Mouse (Mus musculus): ENCODE results near the gene Cntn5.

Gene Cntn5

DNA sequence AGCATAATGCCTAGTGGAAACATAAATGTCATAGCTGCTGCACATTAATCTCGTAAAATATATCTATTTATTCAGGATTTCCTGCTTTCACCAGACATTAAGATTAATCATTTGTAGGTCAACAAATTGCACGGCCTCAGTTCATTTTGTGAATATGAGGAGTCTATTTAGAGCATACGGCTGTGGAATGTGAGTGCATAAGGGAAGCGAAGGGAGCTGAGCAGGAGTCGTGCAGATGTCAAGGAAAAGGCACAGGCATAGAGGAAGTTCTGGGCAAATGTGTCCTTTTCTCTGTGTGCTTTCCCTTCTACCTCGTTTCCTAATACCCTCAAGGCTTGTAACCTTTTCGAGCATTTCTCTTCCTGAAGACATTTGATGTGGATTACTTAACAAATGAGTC is 504.5 kb downstream of the Cntn5 start:
- DNase-seq, result no peak

DNA sequence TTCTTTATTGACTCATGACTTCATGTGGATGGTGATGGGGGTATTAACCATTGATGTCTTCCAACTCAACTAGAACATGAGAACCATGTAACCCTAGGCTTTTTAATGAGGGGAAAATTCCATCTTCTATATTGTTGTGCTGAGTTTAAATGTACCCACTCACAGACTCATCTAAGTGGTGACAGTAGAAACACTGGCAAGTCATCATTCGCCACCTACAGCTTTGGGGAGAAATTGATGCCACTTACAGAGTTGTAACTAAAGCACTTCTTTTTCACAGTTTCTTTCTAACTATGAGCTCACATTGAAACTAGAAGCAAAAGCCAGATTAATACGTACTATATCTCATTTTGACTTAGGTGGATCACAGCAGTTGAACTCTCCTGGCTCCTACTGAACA is 514.7 kb downstream of the Cntn5 start:
- DNase-seq, result no peak

DNA sequence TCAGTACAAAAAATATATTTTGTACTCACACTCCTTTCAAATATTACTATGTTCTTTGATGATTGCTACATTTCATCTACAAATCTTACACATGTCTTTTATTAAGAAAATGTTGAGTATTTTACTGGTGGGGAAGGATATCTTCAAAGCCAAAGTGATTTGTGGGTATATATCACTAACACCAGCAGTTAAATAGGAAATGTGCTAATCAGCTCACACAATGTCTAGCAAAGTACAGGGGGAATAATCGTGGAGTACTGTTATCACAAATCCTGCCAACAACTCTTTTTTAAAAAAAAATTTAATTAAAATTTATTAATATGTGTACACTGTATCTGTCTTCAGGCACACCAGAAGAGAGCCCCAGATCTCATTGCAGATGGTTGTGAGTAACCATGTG is 520.1 kb downstream of the Cntn5 start:
- no peak for DNase-seq

DNA sequence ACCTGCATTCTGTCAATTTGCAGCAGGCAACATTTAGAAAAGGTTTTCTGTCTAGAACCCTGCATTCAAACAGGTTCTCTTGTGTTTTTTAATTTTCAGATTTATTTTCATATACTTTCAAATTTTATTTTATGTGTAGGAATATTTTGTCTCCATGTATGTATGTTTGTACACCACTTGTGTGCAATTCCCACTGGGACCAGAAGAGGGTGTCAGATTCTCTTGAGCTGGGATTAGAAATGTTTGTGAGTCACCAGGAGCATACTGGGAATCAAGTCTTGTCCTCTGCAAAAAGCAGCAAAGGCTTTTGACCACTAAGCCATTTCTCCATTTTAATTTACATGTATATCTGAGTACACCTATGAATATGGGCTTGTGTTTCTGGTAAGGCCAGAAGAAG is 521.4 kb downstream of the Cntn5 start:
- no peak for DNase-seq

DNA sequence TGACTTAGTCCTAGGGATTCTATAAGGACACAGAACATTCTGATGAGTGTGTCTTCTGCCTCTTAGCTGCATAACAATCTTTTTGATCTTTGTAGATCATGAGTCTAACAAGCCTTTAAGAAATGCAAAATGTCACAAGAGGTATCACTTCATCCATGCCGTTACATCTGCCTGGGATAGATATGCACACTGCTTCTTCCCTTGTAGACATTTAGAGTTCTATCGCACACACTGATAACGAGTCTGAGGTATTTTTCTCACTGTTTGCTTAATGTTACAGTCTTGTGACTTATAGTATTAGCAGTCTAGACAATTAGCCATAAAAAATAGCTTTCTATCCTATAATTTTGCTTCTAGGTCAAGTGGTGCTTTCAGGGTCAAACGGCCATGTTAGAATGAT is 522.9 kb downstream of the Cntn5 start:
- no peak for DNase-seq

DNA sequence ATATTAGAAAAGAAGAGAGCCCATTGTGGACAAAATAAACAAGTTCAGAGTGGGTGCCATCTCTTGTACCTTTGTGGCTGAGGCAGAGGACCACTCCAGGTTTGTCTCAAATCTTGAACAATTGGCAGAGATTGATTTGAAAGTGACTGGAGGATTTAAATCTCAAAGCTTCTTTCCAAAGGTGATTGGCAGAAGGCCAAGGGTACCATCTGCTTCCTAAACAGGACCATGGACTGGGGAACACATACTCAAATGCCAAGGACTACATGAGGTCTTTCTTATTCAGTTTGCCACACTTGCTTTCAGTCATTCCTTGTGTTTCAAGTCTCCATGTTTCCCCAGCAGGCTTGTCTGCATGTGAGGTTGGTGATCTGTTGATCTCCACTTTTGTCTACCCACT is 528.3 kb downstream of the Cntn5 start:
- DNase-seq, result no peak

DNA sequence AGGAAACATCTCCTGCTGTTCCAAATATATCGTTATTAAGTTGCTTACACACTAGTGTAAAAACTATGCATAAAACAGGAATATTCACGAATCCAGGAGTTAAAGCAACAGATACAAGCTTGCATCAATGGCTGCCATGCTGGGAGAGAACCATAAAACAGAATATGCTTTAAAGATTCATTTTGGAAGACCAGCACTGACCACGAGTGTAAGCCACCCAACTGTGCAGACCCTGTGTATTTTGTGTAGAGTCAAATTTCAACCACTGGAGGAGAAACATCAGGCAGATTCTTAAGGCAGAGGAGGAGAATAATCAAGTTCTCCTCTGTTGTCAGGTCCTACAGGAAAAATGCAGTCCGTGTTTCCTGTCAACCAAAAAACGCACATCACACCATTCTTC is 535.6 kb downstream of the Cntn5 start:
- DNase-seq, result no peak

DNA sequence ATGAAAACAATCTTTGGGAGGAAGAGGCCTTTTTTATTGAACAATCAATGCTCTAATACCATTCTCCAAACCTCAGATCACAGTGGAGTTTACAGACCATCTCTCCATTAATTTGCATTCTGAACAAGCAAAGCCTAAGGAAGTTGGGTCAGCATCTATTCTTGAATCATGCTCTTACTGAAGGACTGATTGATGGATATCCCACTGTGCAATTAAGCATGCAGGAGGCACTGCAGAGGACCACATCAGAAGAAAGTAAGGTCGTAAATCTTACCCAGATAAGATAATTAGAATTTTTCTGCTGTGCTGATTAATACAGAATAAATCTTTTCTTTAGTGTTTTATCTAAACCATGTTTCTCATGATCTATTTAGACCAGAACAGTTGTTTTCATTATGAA is 536.2 kb downstream of the Cntn5 start:
- no peak for DNase-seq

DNA sequence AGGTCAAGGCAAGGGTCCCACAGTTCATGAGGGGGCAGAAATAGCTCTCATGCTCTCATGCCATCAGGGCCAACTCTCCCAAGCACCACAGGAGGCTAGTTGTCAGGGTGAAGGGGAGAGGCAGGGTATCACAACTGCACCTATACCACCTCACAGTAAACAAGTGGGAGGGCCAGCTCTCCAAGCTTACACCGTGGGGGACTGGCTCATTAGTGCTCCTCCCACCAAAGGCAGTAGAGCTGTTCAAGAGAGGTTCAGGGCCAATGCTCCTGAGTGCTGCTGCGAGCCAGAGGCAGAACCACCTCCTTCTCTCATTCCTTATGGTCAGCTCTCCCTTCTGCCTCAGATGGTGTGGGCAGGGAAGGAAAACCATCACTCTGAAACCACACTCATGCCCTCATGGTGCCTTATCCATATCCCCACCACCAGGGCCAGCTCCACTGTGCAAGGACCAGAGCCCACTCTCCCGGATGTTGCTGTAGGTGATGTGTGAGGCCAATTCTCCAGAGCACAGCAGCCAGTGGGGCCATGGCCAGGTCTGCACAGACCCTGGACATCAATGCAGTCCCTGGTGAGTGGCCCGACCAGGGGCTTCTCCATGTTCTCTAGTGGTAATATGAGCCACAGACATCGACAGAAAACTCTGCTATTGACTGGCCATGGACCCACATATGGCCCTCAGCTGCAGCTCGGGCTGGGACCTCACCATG is 538.2 kb downstream of the Cntn5 start:
- DNase-seq, result no peak

DNA sequence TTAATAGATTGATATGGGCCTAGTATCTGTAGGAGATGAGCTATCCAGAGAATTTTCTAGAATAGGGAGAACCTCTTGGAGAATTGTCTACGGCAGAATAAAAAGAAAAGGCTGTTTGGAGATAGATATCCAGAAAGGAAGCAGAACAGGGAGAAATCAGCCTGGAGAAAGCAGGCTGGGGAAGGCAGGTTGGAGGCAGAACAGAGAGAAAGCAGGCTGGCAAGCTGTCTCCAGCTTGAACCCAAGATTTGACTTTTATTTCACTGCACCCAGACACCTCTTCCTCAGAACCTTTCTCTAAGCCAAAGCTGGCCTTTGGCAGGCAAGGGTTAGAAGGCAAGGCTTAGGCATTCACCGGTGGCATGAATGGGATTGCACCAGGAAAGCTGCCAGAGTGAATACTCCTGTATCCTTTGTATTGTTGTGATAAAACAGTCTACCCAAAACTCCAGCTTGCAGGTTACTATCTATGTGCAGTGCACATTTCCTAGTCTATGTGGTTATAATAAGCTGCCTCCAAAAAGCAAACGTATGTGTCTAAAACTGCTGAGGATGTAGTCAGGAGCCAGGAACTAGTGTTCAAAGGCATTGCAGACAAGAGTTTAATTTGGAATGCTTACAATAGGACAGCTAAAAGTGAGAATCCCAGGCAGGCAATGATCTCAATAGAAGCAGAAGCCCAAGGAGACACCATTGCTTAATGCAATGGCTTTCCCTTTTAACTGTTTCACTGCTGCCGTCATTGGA is 553.5 kb downstream of the Cntn5 start:
- no peak for DNase-seq

DNA sequence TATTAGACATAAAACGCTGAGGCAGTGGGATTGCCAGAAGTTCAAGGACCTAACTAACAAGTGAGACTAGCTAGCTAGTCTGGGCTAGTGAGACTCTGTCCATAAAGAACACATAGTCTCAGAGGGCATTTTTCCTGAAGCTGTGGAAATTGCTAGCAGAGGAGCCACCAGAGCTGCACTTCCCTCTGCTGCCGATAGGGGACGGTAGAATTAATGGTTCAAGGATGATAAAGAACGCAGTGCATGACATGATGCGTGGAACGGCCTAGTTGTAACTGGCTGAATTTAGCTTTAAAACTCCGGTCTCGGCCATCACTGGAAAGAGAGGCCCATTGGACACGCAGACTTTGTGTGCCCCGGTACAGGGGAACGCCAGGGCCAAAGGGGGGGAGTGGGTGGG is 555.8 kb downstream of the Cntn5 start:
- no peak for DNase-seq

DNA sequence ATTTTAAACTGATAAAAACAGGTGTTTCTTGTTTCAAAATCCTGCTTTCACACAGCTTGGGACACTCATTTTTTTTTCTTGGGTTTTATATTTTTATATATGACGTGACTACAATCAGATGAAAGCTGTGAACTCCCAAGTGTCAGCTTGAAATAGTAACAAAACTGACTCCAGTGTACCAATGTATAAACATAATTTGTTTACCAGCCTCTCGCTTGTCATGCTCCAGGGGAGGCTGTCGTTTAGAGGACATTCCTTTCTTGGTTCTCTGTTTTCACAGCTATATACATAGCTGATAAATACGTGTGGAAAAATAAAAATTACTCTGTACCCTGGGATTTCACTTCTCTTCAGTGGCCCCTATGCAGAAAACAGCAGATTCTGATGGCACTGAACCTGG is 556.4 kb downstream of the Cntn5 start:
- DNase-seq, result no peak

DNA sequence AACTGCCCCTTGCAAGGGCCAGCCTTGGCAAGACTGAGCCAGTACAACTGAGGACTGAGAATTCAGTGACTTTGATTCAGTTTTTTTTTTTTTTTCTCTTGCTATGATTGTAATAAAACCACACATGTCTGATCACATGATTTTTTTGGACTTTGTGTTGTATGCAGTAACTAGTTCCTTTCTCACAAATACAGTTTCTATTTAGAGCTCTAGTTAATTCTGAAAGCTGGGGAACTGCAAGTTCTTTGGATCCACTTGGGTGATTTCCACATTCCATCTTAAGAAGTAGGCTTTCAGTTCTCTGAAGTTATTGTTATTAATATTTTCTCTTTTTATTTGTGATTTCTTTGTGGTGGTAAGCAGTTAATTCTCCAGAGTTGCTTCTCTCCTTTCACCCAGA is 563.8 kb downstream of the Cntn5 start:
- DNase-seq, result no peak

DNA sequence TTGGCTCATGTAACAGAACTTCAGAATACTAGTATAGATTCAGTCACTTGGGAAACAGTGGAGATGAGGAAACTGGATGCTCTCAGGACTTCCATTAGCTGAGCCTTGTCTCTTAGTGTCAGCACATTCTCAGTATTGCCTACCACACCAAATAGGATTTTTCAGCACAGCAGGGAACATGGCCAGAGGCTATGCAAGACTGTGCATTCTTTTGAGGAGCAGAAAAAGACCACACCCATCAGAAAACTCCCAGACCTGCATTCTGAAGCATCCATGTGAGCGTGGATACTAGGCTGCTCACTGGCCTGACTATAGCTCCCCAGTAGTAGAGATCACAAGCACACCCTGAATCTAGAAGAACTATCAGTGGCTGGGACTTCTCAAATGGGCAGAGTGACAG is 564.9 kb downstream of the Cntn5 start:
- no peak for DNase-seq

DNA sequence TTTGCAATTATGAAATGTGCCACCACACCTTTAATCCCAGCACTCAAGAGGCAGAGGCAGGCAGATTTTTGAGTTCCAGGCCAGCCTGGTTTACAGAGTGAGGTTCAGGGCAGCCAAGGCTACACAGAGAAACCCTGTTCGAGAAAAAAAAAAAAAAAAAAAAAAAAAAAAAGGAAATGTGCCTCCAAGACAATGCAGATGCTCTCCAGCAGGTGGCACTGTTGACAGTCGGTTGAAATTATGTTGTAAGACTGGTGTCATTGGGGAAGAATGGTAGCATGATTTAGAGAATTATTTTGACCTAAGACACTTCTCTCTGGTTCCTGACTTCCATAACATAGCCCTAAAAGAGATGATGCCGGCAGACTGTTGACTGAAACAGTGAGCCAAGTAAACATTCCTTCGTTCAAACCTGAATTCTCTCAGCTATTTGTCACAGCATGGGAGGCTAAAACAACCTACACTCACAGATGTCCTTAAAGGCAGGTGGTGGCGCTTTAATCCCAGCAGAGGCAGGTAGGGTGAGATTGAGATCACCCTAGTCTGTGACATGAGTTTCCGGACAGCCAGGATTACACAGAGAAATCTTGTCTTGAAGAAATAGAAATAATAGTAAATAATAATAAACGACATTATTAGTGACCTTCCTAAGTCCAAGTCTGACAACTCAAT is 579.7 kb downstream of the Cntn5 start:
- peak; percentile 19 for DNase-seq

DNA sequence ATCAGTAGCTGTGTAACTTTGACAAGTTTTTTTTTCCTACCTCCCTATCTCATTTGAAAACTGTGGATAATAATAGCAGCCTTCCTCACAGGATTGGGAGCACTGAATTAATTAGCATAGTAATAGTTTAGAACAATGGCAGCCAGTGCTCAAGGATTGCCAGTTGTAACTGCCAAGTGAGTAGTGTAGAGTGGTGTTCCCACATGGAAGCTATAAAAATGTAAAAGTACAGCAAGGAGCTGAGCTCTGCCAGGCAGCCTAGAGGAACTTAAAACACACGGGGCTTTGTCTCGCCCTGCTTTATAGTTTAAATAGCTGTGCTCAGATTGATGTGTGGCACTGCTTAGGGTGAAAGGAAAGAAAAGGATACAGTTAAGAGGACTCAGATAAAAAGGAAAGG is 635.2 kb downstream of the Cntn5 start:
- no peak for DNase-seq

DNA sequence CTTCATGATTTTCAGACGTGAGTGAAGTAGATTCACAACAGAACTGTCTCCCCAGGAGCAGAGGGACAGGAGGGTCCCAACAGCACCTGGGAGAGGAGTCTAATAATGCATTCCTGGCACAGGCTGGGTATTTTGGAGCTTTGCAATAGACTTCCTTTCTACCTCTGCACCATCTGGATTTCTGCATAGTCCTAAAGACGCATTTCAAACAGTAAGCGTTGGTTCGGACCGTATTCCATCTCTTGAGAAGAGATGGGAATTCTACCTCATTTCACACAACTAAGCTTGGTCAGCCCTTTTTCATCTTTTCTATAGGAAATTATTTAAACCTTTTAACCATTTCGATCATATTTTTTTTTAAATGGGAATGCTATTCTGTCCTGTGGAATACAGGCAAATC is 635.7 kb downstream of the Cntn5 start:
- no peak for DNase-seq

DNA sequence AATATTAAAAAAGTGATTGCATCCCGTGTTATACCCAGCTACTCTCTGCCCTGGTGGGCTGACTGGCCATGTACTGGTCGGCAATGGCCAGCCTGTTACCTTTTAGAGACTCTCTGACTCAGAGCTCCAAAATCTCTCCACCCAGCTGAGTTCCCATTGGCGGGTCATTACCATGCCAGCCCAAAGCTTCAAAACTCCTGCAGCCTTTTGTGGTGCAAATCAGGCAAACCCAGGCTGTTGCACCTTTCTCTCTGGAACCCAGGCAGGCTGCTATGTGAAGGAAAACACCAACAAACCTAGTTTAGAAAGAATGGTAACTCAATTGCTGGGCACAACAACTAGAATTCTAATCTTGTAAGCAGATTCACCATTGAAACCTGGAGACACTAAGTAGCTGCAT is 639.0 kb downstream of the Cntn5 start:
- DNase-seq, result no peak

DNA sequence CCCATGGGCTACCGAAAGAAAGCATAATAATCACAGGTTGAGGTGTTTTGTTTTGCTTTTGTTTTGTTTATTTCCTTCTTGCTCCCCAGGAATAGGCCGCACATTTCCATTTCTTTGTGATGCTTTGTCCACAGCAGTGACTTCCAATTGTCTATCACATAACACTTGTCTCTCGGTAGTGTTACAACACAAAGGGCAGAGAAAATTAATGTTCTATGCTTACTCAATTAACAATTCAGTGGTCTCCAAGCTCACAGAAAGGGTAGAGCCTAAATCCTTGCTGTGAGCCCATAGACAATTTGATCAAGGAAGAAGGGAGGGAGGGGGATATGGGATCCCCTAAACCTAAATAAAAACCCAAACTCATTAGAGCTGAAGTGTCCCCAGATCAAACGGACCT is 671.2 kb downstream of the Cntn5 start:
- no peak for DNase-seq

DNA sequence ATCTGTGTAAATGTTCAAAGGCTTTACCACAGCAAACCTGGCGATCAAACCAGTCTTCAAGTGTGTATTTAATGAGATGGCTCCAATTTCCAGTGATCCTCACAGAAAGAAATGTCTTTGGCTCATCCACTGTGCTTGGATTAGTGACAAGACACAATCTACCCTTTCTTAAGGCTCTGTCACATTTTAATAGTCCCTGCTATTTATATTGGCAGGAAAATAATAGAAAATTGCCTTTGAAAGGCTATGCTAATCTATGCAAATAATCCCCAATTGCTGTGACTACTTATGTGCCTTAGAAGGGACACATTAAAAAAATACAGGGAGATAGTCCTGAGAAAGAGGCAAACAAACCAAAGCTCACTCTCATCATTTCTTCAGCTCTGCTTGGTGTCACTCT is 672.5 kb downstream of the Cntn5 start:
- DNase-seq, result no peak

DNA sequence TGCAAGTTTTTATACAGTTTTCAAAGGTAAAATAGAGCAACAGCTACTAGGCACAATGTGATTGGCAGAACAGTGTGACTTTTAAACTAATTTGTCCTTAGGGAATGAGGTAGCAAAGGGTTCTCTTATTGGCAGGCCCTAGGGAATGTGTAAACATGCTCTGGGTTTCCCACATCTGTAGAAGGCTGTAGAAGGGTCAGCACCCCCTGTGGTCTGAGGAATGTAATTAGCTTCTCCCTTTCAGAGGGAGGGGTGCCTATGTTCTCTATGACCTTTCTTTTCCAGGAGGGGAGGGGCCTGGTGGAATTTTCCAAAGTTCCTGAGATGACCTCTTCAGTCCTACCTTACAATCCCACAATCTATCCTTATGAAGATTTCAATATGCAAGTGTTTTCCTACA is 673.6 kb downstream of the Cntn5 start:
- no peak for DNase-seq

DNA sequence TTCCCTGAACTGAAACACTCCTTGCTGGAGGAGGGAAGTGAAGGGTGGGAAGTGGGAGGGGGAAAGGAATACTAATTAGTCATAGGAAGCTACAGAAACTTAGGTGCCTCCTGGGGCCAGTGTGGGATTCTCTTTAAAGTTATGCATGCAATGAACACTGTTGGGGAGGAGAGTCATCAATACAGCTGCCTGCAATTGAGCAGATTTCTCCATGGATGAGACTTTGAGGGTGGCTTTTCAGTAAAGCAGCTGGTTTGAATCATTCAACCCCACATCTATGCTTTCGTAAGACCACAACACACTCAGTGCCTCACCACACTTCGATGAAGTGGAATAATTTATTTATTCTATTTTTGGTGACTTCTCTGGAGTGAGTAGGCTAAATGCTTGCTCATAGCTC is 674.9 kb downstream of the Cntn5 start:
- peak; percentile 4 for DNase-seq

DNA sequence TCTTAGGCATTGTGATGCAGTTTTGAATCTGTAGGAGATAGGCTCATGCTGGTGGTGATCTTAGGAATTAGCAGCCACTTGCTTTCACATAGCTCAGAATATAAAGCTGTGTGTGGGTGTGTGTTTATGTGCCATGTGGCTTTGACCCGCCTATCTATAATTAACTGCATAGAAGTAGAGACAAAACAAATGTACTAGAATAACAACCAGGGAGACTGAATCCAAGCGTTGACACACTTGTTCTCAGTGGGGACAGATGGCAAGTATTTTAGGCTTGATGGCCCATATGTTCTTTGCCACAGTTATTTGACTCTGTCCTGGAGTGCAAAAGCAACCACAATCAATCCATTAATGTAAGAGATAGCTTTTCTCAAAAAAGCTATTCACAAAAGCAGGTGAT is 678.6 kb downstream of the Cntn5 start:
- no peak for DNase-seq

DNA sequence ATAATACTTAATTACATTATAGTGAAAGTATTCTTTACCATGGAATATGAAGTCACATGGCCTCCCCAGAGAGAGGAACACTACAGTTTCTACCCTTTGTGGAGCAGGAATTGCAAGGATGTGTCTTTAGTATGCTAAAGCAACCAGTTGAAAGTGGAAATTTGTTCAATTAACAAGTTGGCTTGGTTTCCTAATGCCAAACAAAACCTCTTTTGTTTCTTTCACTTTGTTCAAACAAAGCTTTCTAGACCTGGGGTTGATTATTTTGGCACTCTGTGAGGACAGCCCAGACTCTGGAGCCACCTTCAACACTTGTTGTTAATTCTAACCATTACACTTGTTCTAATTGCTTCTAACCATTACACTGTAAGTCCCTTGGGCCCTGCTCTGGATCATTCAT is 718.5 kb downstream of the Cntn5 start:
- no peak for DNase-seq
